Mouse (Mus musculus): ENCODE measurements around the gene Nat8f4.

- TF ChIP-seq POLR2A (IDR thresholded peaks at IDR 0.05; ENCODE audit: insufficient read depth, low read depth, low read length), result no peak
- TF ChIP-seq CTCF (IDR thresholded peaks at IDR 0.05; ENCODE audit: insufficient read depth, low read depth, low read length), result no peak
Observed at GRCm38 (mm10) chr6:85884311-85884710, 20.4 kb downstream of the Nat8f4 start.
